Mouse (Mus musculus) spleen, postnatal 14 days (tissue): ENCODE measurements around the gene 4930432K21Rik.

ENCODE experiments used
- DNase-seq, 2 experiments: peaks; one replicate each; pipeline ENCODE4 v3.0.0; 2021 to 2022; ENCODE audit warnings: low spot score in 2 of 2

Gene 4930432K21Rik

DNA sequence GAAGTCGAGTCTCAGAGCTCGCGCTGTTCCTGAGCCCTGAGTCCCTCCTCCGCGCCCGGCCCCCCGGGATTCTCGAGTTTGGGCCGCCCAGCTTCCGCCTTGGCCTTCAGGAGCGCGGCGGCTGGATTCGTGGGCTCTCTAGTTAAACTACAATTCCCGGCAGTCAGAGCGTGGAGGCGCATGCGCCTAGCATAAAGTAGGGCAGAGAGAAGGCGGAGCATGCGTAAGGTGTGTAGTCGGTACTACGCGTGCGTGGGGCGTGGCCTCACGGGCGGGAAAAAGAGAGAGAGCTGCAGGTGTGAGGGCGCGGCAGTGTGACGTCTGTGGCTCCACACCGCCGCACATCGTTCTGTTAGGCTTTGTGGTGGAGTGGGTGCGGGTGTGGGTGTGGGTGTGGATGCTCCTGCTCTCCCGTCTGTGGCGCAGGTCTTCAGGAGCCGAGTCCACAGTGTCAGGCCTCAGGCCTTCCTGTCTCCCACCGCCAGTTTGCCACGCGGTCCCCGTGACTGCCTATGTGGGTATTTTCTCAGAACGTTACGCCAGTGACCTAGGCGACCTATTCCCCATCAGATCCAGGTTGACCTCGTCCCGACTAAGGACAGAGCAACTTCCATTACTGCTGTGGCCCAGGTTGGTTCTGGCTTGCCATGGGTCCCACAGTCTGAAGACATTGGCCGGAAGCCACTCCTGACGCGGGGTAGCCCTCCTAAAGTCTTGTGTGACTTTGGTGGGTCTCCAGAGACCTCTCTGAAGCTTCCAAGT lies at the start of gene 4930432K21Rik, which contains the start of gene Cc2d1a:
TSS of gene 4930432K21Rik (plus strand) at position 257 of the 762 bp plus-strand sequence.
TSS of gene Cc2d1a (minus strand) at position 168 of the 762 bp plus-strand sequence.
- peak; percentile 81 to 84 for DNase-seq

DNA sequence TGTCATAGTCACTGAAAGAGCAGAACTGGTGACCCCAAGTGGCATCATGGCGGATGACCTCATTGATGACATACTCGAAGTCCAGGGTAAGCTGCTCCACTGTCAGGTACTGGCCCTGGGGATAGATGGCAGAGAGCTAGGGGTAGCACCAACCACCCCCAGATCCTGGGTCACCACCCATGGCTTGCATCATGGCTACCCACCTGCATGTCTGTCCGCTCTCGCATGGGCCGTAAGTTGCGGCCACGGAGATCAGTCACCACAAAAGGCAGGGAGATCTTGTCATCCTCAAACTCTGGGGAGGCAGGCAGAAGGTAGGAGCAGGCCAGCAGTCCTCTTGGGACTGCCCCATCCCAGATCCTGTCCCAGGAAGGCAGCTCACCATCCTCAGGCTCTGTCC lies 49.4 kb upstream of the 4930432K21Rik start:
- DNase-seq, result no peak

DNA sequence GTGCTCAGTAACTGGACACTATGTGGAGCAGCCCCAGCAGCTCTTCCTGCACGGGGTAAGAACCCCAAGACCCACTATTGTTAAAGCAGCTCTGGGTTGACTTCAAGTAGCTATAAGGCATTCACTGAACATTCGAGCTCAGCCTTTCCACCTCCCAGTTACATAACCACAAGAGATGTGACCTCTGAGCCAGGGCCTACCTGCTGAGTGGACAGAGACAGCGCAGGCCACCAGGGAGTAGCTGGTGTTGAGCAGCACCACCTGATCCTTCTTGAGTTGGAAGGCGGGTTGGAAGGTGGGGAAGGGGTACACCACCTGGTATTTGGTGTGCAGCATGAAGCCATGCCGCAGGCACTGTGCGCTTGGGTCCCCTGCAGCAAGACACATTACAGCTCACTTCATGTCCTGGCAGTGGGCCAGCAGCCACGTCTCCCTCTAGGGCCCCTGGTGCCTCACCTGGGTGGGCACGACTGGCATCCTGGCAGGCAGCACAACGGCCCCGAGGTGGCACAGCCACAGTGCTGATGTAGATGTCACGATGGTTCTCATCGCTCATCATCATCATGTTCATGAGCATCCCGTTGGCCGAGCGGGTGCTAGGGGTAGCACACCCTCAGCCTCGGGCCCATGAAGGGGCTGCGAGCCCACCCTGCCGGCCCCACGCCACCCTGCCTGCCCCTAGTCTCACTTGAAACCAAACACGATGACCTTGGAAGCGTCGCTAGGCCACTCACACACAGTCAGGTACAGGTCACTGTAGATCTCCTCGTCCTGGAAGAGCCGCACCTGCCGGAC lies 46.2 kb upstream of the 4930432K21Rik start:
- DNase-seq, result no peak

DNA sequence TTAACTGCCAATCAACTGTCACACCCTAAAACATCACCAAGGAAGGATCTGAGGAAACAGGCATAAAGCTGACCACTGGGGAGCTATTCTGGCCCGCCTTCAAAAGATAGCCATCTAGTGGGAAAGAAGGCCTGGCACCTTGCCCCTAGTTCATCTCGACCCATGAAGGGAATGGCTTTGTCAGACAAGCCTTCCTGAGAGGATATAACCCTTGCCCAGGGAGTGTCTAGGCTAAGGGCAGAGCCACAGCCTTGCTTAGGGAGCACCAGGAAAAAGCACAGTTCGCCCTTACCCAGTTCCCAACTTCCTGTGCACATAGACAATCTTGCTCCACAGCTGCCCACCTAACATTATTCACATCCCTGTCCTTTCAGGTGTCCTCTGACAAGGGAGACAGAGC lies 44.2 kb upstream of the 4930432K21Rik start:
- DNase-seq, result no peak

DNA sequence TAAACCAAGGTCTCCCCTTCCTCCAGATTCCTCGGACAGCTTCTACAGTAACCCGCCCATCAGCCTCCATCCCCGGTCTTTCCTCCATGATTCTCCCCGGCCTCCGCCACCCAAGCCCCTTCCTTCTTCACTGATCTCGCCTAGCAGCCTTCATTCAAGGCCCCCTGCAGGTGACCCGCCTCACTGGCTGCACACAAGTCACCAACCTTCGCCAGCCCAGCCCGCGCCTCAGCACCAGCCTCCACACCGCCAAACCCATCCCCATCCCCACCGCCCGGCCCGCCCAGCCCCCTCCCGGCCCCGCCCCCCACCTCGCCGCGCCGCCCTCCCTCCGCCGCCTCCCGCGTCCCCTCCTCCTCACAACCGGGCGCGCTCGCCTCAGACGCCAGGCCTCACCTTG lies 43.6 kb upstream of the 4930432K21Rik start:
- DNase-seq, result peak; percentile 43 to 60

DNA sequence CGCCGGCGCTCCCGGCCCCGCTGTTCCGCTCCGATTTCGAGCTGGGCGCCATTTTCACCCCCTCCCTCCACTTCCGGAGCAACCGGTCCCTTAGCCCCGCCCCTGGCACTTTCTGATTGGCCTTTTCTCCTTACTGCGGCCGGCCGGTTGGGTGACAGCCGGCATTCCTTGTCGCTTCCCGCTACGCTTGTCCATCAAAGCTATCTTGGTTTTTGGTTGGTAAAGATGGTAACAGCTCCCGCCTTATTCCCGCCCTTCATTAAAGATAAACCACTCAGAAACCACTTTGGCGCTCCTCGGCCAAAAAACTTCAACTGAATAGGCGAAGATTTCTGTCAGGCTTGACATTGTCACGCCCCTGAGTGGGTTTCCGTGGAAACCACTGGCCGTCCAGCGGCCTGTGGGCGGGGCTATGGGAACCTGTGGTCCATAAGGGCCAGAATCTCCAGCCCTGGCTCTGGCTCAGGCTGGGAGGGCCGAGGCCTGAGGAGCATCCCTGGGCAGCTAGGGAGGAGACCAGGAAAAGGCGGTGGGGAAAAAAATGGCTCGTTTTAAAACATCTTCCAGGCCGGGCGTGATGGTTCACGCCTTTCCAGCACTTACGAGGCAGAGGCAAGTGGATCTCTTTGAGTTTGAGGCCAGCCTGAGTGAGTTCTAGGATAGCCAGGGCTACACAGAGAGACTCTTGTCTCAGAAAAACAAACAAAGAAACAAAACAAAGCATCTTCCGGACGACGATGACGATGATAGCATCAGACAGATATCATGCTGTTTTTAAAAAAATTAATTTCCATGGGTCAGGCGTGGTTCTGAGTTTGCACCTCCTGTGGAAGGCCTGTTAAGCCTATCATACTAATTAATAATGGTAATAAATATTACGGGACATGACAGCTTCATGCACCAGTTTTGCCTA lies 42.9 kb upstream of the 4930432K21Rik start, which contains the start of gene Dcaf15:
TSS of gene Dcaf15 (minus strand) at position 72 of the 913 bp plus-strand sequence.
- DNase-seq, result peak; percentile 96 to 97

DNA sequence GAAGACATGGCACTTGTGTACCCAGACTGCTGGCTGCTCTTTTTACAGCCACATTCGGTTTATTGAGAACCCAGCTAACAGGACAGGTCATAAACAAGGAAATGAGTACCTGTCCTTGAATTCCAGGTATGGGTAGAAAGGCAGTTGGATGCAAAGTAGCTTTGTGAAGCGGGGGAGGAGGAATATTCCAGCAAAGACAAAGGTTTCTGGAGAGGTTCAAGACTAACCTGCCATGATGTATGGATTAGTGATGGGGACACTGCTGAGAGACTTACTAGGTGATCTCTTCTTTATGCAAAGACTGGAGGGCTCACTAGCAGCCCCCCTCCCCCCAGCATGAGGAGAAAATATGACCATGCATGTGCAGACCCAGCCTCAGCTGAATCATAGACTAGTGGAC lies 42.1 kb upstream of the 4930432K21Rik start:
- DNase-seq, result no peak

DNA sequence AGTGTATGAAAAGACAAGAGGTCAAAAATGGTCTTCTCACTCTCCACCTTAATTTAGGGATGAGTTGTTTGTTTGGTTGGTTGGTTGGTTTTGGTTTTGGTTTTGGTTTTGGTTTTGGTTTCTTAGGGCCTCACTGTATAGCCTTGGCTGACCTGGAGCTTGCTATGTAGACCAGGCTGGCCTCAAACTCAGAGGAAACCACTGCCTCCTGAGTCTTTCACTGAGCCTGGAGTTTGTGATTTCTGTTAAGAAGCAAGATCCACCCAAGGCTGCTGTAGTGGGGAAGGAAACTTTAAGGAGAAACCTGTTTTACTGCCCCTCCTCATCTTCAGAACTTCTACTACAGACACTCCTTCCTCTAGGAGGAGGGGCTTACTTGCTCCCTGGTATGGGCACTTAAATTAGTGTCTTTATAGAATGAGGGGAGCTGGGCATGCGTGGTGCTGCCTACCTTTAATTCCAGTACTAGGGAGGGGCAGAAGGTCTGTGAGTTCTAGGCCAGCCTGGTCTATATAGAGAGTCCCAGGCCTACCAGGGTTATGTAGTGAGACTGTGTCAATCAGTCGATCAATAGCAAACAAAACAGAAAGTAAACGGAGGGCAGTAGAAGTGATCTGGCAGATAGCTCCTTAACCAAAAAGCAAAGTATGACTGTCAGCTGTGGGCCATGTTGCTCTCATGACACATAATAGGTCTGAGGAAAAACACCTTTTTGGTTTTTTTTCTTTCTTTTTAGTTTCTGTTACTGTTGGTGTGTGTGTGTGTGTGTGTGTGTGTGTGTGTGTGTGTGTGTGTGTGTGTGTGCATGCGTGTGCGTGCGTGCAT lies 41.4 kb upstream of the 4930432K21Rik start:
- DNase-seq, result no peak

DNA sequence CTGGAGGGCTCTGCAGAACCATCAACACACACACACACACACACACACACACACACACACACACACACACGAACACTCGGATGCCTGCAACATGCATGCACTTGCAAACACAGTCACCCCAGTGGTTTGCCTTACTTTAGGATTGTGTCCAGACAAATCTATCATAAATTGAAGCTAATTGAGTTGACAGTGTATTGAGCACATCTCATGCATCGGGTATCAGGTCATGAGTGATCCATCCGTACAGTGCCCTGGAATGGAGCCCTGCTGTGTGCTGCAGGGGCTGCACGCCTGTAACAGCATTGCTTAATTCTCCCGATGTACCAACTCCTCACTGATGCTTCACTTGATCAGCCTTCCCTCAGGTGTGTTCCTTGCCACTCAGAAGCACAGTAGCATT lies 32.2 kb upstream of the 4930432K21Rik start:
- no peak for DNase-seq

DNA sequence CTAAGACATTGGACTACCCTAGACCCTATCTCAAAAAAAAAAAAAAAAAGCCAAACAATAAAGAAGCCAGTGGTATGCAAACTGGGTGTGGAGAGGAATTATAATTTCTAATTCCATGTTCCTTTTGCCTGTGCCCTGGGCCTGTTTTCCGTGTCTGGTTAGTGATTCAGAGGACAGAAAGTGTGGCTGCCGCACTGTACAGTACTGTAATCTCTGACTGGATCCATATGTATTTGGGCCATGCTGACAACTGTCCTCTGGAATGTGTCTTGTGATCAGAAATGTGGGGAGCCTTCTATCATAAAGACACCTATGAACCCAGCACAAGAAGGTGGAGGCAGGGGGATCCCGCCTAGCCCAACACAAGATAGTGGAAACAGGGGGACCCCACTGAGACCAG lies 25.7 kb upstream of the 4930432K21Rik start:
- no peak for DNase-seq

DNA sequence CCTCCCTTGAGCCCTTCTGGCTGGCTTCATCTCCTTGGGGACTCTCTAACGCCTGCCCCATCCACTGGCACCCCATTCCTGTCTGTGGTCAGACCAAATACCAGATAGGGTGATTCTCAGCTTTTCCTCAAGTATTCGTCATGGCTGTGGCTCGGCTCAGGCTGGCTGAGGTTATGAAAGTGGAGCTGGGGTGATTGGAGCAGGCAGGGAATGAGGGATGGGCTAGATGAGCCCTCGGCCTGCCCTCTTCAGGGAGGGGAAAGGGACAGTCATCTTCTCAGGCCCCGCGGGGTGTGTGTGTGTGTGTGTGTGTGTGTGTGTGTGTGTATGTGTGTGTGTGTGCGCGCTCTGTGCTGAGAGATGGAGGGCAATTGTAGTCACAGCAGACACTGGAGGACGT lies 22.2 kb upstream of the 4930432K21Rik start, which contains the start of gene Podnl1:
TSS of gene Podnl1 (plus strand) at position 334 of the 400 bp plus-strand sequence.
- no peak for DNase-seq

DNA sequence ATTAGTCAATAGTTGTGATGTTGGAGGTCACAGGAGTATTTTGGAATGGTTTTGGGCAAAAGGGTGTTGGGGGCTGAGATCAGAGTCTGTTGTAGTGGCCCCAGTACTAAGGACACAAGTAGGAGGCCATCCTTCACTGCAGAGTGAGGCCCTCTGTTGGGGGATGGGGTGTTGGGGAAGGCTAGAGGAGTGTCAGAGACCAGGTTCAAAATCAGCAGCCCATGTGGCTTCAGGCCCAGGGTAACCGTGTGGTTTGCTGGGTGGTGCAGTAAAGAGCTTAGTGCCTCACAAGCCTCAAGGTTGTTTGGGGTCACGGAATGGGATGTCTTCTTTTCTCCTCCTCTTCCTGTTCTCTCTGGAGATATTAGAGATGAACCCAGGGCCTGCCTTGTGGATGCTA lies 21.1 kb upstream of the 4930432K21Rik start:
- no peak for DNase-seq

DNA sequence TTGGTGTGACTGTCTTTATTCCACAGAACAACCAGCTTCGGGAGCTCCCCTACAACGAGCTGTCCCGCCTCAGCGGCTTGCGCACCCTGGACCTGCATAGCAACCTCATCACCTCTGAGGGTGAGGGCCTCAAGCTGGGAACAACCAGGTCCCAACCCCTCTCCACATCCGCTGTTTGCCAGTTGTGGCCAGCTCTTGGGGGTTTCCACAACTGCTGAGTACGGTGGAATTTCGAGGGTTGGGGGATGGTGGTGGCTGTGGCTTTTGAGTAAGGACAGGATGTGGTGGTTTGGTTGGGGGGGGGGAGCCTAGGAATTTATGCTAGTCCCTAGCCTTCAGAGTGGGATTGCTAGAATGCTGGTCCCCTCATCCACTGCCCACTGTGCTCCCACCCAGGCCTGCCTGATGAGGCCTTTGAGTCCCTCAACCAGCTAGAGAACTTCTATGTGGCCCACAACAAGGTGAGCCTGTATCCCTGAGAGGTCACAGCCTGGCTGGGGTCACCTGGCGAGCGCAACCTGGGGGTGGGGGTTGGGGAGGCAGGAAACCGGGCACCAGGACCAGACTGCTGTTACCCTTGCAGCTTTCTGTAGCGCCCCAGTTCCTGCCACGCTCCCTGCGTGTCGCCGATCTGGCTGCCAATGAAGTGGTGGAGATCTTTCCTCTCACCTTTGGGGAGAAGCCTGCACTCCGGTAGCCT lies 20.5 kb upstream of the 4930432K21Rik start:
- no peak for DNase-seq

DNA sequence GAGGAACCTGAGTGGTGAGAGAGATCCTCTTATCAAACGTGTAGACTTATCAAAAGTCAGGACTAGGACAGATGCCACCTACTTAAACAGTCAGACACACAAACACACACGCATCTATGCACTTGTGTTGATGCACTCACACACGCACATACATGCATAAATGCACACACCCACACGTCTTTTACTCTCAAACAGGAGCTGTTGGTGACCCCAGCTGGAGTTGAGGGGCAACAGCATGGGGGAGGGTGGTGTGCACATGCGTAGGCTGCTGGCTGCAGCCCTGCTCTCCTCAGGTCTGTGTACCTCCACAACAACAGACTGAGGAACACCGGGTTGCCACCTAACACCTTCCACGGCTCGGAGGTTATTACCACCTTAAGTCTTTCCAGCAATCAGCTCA lies 19.5 kb upstream of the 4930432K21Rik start:
- no peak for DNase-seq

DNA sequence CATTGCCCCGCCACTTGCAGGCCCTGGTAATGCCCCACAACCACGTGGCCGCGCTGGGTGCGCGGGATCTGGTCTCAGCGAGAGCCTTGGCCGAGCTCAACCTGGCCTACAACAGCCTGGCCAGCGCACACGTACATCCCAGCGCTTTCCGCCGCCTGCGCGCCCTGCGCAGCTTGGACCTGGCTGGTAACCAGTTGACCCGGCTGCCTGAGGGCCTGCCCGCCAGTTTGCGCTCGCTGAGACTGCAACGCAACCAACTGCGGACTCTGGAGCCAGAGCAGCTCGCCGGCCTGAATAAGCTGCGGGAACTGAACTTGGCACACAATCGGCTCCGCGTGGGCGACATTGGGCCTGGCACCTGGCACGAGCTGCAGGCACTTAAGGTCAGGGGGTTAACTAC lies 17.0 kb upstream of the 4930432K21Rik start:
- DNase-seq, result no peak

DNA sequence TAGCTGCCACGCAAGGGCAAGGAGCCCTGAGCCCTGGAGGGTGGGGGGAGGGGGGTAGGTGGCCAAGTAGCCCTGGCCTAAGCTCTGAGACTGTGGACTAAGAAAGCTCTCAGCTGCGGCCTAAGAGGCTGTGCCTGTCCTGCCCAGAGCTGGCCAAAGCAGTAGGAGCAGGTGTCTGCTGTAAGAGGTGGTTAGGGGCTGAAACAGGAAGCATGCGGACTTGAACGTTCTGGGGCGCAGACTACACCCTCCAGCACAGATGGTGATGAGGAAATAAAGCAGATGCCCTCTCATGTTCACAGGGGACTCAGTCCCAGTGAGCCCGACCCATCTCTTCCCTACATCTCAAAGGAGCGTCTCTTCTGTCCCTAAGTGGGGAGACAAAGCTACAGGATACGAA lies 15.6 kb upstream of the 4930432K21Rik start:
- no peak for DNase-seq

DNA sequence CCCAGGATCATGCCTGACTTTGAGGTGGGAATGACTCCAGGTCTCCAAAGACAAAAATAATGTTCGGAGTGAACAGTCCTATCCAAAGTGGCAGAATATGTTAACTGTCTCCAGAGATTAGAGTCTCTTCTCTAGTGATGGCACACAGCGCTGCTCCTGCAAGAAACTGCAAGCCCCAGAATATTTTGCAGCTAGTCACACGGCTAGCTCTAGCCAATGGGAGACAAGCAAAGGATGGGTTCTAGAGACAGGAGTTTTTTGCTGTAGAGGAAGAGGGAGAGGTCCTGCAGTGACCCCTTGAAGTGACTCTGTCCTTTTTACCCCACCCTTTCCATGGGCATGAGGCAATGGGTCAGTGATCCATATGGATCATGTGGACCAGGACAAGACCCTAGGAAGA lies 10.0 kb upstream of the 4930432K21Rik start:
- DNase-seq, result no peak

DNA sequence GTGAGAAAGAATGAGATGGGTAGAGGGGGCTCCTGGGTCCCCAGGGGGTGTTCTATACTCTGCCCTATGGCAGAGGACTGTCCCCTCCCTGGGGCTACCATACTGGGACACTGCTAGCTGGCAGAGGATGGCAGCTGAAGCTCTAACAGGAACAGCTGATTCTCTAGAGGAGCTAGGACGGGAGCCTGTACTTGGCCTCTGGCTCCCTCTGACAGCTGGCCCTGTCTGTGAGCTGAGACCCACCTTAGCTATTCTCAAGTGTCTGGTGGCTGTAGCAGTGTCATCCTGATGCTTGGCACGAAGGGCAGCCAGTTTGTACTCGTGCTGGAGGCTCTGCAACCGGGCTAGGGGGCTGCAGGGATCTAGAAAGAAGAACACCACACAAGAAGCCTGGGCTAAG lies 7.0 kb upstream of the 4930432K21Rik start:
- DNase-seq, result no peak

DNA sequence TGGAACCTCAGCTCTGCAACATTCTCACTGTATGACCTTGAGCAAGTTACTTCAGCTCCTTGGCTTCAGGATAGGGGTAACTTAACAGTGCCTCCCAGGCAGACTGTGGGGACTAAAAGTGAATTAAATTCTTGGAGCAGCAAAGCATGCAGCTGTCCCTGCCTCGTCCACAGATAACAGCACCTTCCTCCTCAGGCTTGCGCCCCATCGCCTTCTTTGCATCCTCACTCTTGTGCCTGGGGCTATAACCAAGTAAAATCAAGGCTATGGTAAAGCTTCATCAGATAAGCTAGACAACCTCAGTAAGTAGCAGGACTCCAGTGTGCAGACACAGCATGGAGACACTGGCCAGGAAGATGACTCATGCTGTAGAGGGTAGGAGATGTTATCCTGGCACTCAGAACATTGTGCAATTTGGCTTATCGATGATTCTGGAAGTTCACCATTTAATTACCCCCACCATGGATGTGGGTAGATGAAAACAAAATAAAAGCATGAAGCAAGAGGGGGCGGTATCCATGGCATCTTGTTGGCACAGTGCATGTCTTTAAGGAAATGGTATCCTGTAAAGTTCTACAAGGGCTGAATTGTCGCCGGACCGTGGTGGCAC lies 3.1 kb upstream of the 4930432K21Rik start:
- DNase-seq, result no peak

DNA sequence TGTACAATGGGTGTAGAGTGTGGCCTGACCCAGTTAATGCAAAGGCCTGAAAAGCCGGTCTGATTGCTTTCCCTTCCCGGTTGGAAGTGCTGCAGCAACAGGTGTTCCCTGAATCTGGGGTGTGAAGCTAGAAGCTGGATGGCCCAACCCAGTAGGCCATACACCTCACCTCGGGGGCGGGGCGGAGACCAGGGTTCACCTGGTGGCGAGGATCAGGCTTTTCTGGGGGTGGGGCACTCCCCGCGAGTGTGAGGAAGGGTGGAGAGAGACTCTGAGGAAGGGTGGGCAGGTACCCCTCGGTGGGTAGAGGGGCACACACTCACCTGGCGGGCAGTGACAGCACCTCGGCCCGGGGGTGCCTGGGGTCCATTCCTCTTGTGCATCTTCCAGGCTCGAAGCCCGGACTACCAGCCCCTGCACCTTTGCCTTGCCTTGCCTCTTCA lies 480 bp upstream of the 4930432K21Rik start:
- no peak for DNase-seq
